Mouse (Mus musculus): ENCODE measurements around the gene Nploc4. TPM values are rescaled to one million over a fixed set of nuclear protein-coding genes. Genes with fewer than 3 reads are reported as not detected.

Nploc4 gene
- 69.2 TPM for polyA plus RNA-seq (2021)

GRCm38 (mm10) chr11:120437152-120437856 is at the start of gene Nploc4:
Gene Nploc4, minus strand, starts transcription at chr11:120437708.
- CTCF ChIA-PET = interaction anchor here (0.6 to 1.5 kb wide), 4 partner anchors 10 to 261 kb away, joined by 3 to 4 read pairs (median 4); no protein-coding TSS in a partner anchor
- POLR2A ChIA-PET = interaction anchor here (0.7 to 1.2 kb wide), 3 partner anchors 15 to 31 kb away, joined by 3 to 5 read pairs (median 5); partner anchors contain the start of genes Arl16, Ccdc137 and Oxld1
- DNase-seq (ENCODE audit: low read depth, low spot score) = no peak
- in situ Hi-C loops (cut with MboI; ENCODE audit: low pct_unique_long_range_greater_than_20kb) = no loop called here
- no peaks in the 10 kb centered on the region for H3K27me3 ChIP-seq
- ATAC-seq = peak; percentile 26
- TF ChIP-seq CTCF (IDR thresholded peaks at IDR 0.05) = no peak

GRCm38 (mm10) chr11:120485251-120485650 is 47.7 kb upstream of the Nploc4 start:
- no peak for ATAC-seq
- ChIA-PET CTCF (no interaction called here), POLR2A (interaction anchor here (0.8 to 1.4 kb wide), 2 partner anchors 19 to 24 kb away, joined by 3 to 4 read pairs; no protein-coding TSS in a partner anchor)
- in situ Hi-C loops (cut with MboI; ENCODE audit: low pct_unique_long_range_greater_than_20kb) = no loop called here
- DNase-seq (ENCODE audit: low read depth, low spot score) = no peak
- TF ChIP-seq CTCF (IDR thresholded peaks at IDR 0.05) = no peak
- H3K27me3 ChIP-seq = no peaks in the 10 kb centered on the region

- in situ Hi-C loops (cut with MboI; ENCODE audit: low pct_unique_long_range_greater_than_20kb) = no loop called here
- DNase-seq (ENCODE audit: low read depth, low spot score) (peak; percentile 79), ATAC-seq (peak; percentile 74)
- no peak for TF ChIP-seq CTCF (IDR thresholded peaks at IDR 0.05)
- ChIA-PET POLR2A (interaction anchor here (0.8 to 2.3 kb wide), 9 partner anchors 8 to 113 kb away, joined by 3 to 6 read pairs (median 4); partner anchors contain the start of genes Arl16, Ccdc137 and Oxld1), CTCF (interaction anchor here (1.2 kb wide), 1 partner anchor 18 kb away, joined by 3 read pairs; no protein-coding TSS in a partner anchor)
- no peaks in the 10 kb centered on the region for H3K27me3 ChIP-seq
These were observed 46.9 kb upstream of the Nploc4 start, which contains the start of gene Mrpl12 for GRCm38 (mm10) chr11:120484265-120484981. Gene Mrpl12, plus strand, starts transcription at chr11:120484613.

GRCm38 (mm10) chr11:120483448-120483934 is 46.0 kb upstream of the Nploc4 start:
- H3K27me3 ChIP-seq = no peaks in the 10 kb centered on the region
- in situ Hi-C loops (cut with MboI; ENCODE audit: low pct_unique_long_range_greater_than_20kb) = no loop called here
- no peak for TF ChIP-seq CTCF (IDR thresholded peaks at IDR 0.05)
- no peak for DNase-seq (ENCODE audit: low read depth, low spot score)
- ChIA-PET CTCF (interaction anchor here (1.2 kb wide), 1 partner anchor 17 kb away, joined by 3 read pairs; no protein-coding TSS in a partner anchor), POLR2A (interaction anchor here (1.0 to 2.3 kb wide), 6 partner anchors 9 to 114 kb away, joined by 3 to 6 read pairs (median 4); partner anchors contain the start of genes Arl16, Ccdc137 and Oxld1)
- no peak for ATAC-seq

- in situ Hi-C loops (cut with MboI; ENCODE audit: low pct_unique_long_range_greater_than_20kb) = no loop called here
- ATAC-seq (no peak), DNase-seq (ENCODE audit: low read depth, low spot score) (no peak)
- no peak for TF ChIP-seq CTCF (IDR thresholded peaks at IDR 0.05)
- no peaks in the 10 kb centered on the region for H3K27me3 ChIP-seq
- ChIA-PET CTCF (interaction anchor here (1.8 kb wide), 1 partner anchor 17 kb away, joined by 6 read pairs; no protein-coding TSS in a partner anchor), POLR2A (no interaction called here)
These were observed 34.5 kb upstream of the Nploc4 start for GRCm38 (mm10) chr11:120472052-120472451.

GRCm38 (mm10) chr11:120467736-120468092 is 30.2 kb upstream of the Nploc4 start:
- in situ Hi-C loops (cut with MboI; ENCODE audit: low pct_unique_long_range_greater_than_20kb) = no loop called here
- ATAC-seq (no peak), DNase-seq (ENCODE audit: low read depth, low spot score) (no peak)
- ChIA-PET POLR2A (interaction anchor here (0.7 to 1.9 kb wide), 8 partner anchors 11 to 165 kb away, joined by 3 to 6 read pairs (median 3); partner anchors contain the start of genes Mrpl12 and Slc25a10), CTCF (interaction anchor here (0.8 to 1.4 kb wide), 2 partner anchors 10 to 22 kb away, joined by 4 to 5 read pairs; partner anchors contain the start of genes Ccdc137 and Oxld1)
- no peaks in the 10 kb centered on the region for H3K27me3 ChIP-seq
- TF ChIP-seq CTCF (IDR thresholded peaks at IDR 0.05) = no peak

- in situ Hi-C loops (cut with MboI; ENCODE audit: low pct_unique_long_range_greater_than_20kb) = no loop called here
- TF ChIP-seq CTCF (IDR thresholded peaks at IDR 0.05) = no peak
- H3K27me3 ChIP-seq = no peaks in the 10 kb centered on the region
- ATAC-seq (peak; percentile 98), DNase-seq (ENCODE audit: low read depth, low spot score) (peak; percentile 83)
- CTCF ChIA-PET = interaction anchor here (0.8 to 1.5 kb wide), 4 partner anchors 9 to 43 kb away, joined by 3 to 5 read pairs (median 4); partner anchors contain the start of genes Ccdc137, Mrpl12 and Oxld1
- POLR2A ChIA-PET = interaction anchor here (0.7 to 1.9 kb wide), 9 partner anchors 10 to 165 kb away, joined by 3 to 7 read pairs (median 4); partner anchors contain the start of genes Ccdc137, Mrpl12, Oxld1 and Slc25a10
These were observed 29.7 kb upstream of the Nploc4 start, which contains the start of gene Arl16 for GRCm38 (mm10) chr11:120467051-120467735. Gene Arl16, minus strand, starts transcription at chr11:120467607.

GRCm38 (mm10) chr11:120465521-120465920 is 28.0 kb upstream of the Nploc4 start:
- no peaks in the 10 kb centered on the region for H3K27me3 ChIP-seq
- in situ Hi-C loops (cut with MboI; ENCODE audit: low pct_unique_long_range_greater_than_20kb) = no loop called here
- POLR2A ChIA-PET = interaction anchor here (1.6 to 1.8 kb wide), 2 partner anchors 8 to 19 kb away, joined by 4 to 7 read pairs; partner anchors contain the start of genes Ccdc137, Mrpl12 and Oxld1
- DNase-seq (ENCODE audit: low read depth, low spot score) (no peak), ATAC-seq (no peak)
- TF ChIP-seq CTCF (IDR thresholded peaks at IDR 0.05) = no peak
- CTCF ChIA-PET = interaction anchor here (1.5 kb wide), 1 partner anchor 19 kb away, joined by 3 read pairs; the partner anchor contains the start of gene Mrpl12

GRCm38 (mm10) chr11:120464365-120464764 is 26.9 kb upstream of the Nploc4 start:
- ChIA-PET CTCF (interaction anchor here (0.7 to 1.0 kb wide), 2 partner anchors 10 to 25 kb away, joined by 3 to 6 read pairs; no protein-coding TSS in a partner anchor), POLR2A (interaction anchor here (1.1 kb wide), 1 partner anchor 32 kb away, joined by 3 read pairs; no protein-coding TSS in a partner anchor)
- no peaks in the 10 kb centered on the region for H3K27me3 ChIP-seq
- no peak for TF ChIP-seq CTCF (IDR thresholded peaks at IDR 0.05)
- no peak for DNase-seq (ENCODE audit: low read depth, low spot score)
- in situ Hi-C loops (cut with MboI; ENCODE audit: low pct_unique_long_range_greater_than_20kb) = no loop called here
- ATAC-seq = no peak
